In the genomic region with DNA sequence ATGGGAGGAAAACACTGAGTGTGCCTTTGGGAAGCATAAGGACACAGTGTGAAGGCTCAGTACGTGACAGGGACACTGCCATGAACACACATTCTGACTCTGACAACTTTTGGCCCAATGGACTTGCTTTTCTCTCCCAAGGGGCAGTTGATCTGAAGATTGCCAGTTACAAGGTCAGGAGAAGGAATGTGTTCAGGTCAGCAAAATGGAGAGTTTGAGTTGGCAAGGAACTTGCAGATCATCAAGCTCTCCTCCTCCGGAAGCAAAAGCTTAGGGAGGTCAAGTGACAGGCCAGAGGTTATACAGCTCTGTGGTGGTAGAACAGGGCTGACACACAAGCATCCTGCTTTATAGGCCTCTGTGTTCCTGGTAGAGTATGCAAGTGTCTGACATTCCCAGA, we compare ENCODE assay signal across 13 mouse cellular contexts. TPM values are rescaled to one million over a fixed set of nuclear protein-coding genes. Genes with fewer than 3 reads are reported as not detected.
A peak's percentile ranks its signal among the peaks of the same experiment; 100 is the strongest.
DNase-seq lines count a peak whose midpoint lies in the region; ATAC-seq and TF ChIP-seq lines count a peak whose summit lies in the region.
"Had no signal": no experiment of that assay in that cellular context is flagged by ENCODE, and none has a peak within 500 bp of the region (broad histone marks: within the 10 kb centered on the region; RNA-seq: fewer than 3 reads in every experiment).

No protein-coding gene starts in this region.

- DNase-seq in heart, postnatal 10 days = no peak
- DNase-seq in kidney, adult 18-20 months = peak; percentile 45
- DNase-seq in midbrain, embryonic 14.5 days = no peak
- DNase-seq in forebrain, embryonic 14.5 days (ENCODE audit: low spot score) = no peak
- DNase-seq: embryo, embryonic 11 days; gastrocnemius, postnatal 10 days had no signal

- no peak overlapping the region for H3K9ac ChIP-seq in heart, embryonic 12.5 days
- H3K9ac ChIP-seq in liver, embryonic 16.5 days (ENCODE audit: low read depth, low read length) = no peak overlapping the region
- H3K9ac ChIP-seq in midbrain, embryonic 14.5 days (replicated peaks; ENCODE audit: low read length) = no peak overlapping the region
- H3K9ac ChIP-seq in forebrain, embryonic 14.5 days (ENCODE audit: low read length) = no peak overlapping the region
- H3K9ac ChIP-seq: forebrain, embryonic 12.5 days; midbrain, embryonic 13.5 days; neural tube, embryonic 15.5 days had no signal

- H3K4me2 ChIP-seq in heart, embryonic 12.5 days = no peak overlapping the region
- no peak overlapping the region for H3K4me2 ChIP-seq in liver, embryonic 16.5 days (ENCODE audit: low read depth, low read length)
- H3K4me2 ChIP-seq in midbrain, embryonic 14.5 days (ENCODE audit: low read length) = no peak overlapping the region
- H3K4me2 ChIP-seq in forebrain, embryonic 14.5 days (ENCODE audit: low read length) = no peak overlapping the region
- H3K4me2 ChIP-seq: forebrain, embryonic 12.5 days; midbrain, embryonic 13.5 days; neural tube, embryonic 15.5 days had no signal

- WGBS in heart, embryonic 12.5 days = 45% methylated on average over 2 of the region's 2 CpGs
- 57% methylated on average over 2 of the region's 2 CpGs for WGBS in liver, embryonic 16.5 days (ENCODE audit: insufficient replicate concordance)
- WGBS in midbrain, embryonic 14.5 days = 84% methylated on average over 2 of the region's 2 CpGs
- 79% methylated on average over 2 of the region's 2 CpGs for WGBS in forebrain, embryonic 14.5 days

- H3K9me3 ChIP-seq in heart, embryonic 12.5 days (replicated peaks) = 0 out of 2 replicates have a peak, but pooled peaks cover 4% of the 10 kb centered on the region
- no peaks in the 10 kb centered on the region for H3K9me3 ChIP-seq in liver, embryonic 16.5 days (replicated peaks; ENCODE audit: control insufficient read depth, low read length)
- H3K9me3 ChIP-seq in midbrain, embryonic 14.5 days (ENCODE audit: control insufficient read depth, low read length) = no peaks in the 10 kb centered on the region
- H3K9me3 ChIP-seq in forebrain, embryonic 14.5 days (replicated peaks; ENCODE audit: control insufficient read depth, low read length) = no peaks in the 10 kb centered on the region
- H3K9me3 ChIP-seq: forebrain, embryonic 12.5 days; limb, embryonic 10.5 days; midbrain, embryonic 13.5 days; neural tube, embryonic 15.5 days had no signal

- no peak for TF ChIP-seq POLR2A in cortical plate, adult 2 months (IDR thresholded peaks at IDR 0.05; ENCODE audit: extremely low read depth, insufficient read depth, low read length)

- 0 out of 2 replicates have a peak, but pooled peaks have one; percentile 45 for ATAC-seq in heart, embryonic 12.5 days (ENCODE audit: insufficient number of reproducible peaks, low FRiP score)
- peak; percentile 43 for ATAC-seq in liver, embryonic 16.5 days (ENCODE audit: low read depth)
- no peak for ATAC-seq in midbrain, embryonic 14.5 days (ENCODE audit: low FRiP score, low TSS enrichment)
- no peak for ATAC-seq in forebrain, embryonic 14.5 days
- ATAC-seq: midbrain, embryonic 13.5 days had no signal

- peaks cover 13% of the 10 kb centered on the region for H3K4me1 ChIP-seq in heart, embryonic 12.5 days (replicated peaks)
- H3K4me1 ChIP-seq in cortical plate, adult 2 months (ENCODE audit: control insufficient read depth, insufficient read depth, low read length) = no peaks in the 10 kb centered on the region
- no peaks in the 10 kb centered on the region for H3K4me1 ChIP-seq in liver, embryonic 16.5 days (ENCODE audit: control insufficient read depth, low read depth, low read length)
- no peaks in the 10 kb centered on the region for H3K4me1 ChIP-seq in midbrain, embryonic 14.5 days (ENCODE audit: control insufficient read depth, insufficient read depth, low read length)
- H3K4me1 ChIP-seq in forebrain, embryonic 14.5 days (ENCODE audit: control insufficient read depth, insufficient read depth, low read length) = no peaks in the 10 kb centered on the region
- H3K4me1 ChIP-seq: forebrain, embryonic 12.5 days; midbrain, embryonic 13.5 days; neural tube, embryonic 15.5 days had no signal

- no peak overlapping the region for H3K4me3 ChIP-seq in heart, embryonic 12.5 days
- no peak overlapping the region for H3K4me3 ChIP-seq in cortical plate, adult 2 months (ENCODE audit: insufficient read depth, low read length)
- no peak overlapping the region for H3K4me3 ChIP-seq in liver, embryonic 16.5 days (ENCODE audit: low read depth, low read length)
- no peak overlapping the region for H3K4me3 ChIP-seq in midbrain, embryonic 14.5 days (replicated peaks; ENCODE audit: low read depth, low read length)
- no peak overlapping the region for H3K4me3 ChIP-seq in forebrain, embryonic 14.5 days (ENCODE audit: low read depth, low read length)
- H3K4me3 ChIP-seq: forebrain, embryonic 12.5 days; limb, embryonic 10.5 days; midbrain, embryonic 13.5 days; neural tube, embryonic 15.5 days had no signal

- H3K27ac ChIP-seq in heart, embryonic 12.5 days (ENCODE audit: poor library complexity, severe bottlenecking) = no peak overlapping the region
- peak overlapping the region; percentile 81 for H3K27ac ChIP-seq in cortical plate, adult 2 months (ENCODE audit: insufficient read depth, low read length)
- peak overlapping the region; percentile 34 for H3K27ac ChIP-seq in liver, embryonic 16.5 days (ENCODE audit: low read length)
- no peak overlapping the region for H3K27ac ChIP-seq in midbrain, embryonic 14.5 days (replicated peaks; ENCODE audit: low read depth, low read length)
- H3K27ac ChIP-seq in forebrain, embryonic 14.5 days (ENCODE audit: low read depth, low read length) = no peak overlapping the region
- H3K27ac ChIP-seq: forebrain, embryonic 12.5 days; limb, embryonic 10.5 days; midbrain, embryonic 13.5 days; neural tube, embryonic 15.5 days had no signal

- no peaks in the 10 kb centered on the region for H3K27me3 ChIP-seq in heart, embryonic 12.5 days (replicated peaks)
- H3K27me3 ChIP-seq in liver, embryonic 16.5 days (ENCODE audit: control insufficient read depth, insufficient read depth, low read depth, low read length) = no peaks in the 10 kb centered on the region
- no peaks in the 10 kb centered on the region for H3K27me3 ChIP-seq in midbrain, embryonic 14.5 days (ENCODE audit: control insufficient read depth, insufficient read depth, low read length)
- H3K27me3 ChIP-seq in forebrain, embryonic 14.5 days (replicated peaks; ENCODE audit: control insufficient read depth, insufficient read depth, low read length) = no peaks in the 10 kb centered on the region
- H3K27me3 ChIP-seq: neural tube, embryonic 15.5 days had no signal

- H3K36me3 ChIP-seq in heart, embryonic 12.5 days = peaks cover 2% of the 10 kb centered on the region; the same call in 1 of the 2 replicates
- H3K36me3 ChIP-seq in liver, embryonic 16.5 days (ENCODE audit: control insufficient read depth, insufficient read depth) = no peaks in the 10 kb centered on the region
- no peaks in the 10 kb centered on the region for H3K36me3 ChIP-seq in midbrain, embryonic 14.5 days (ENCODE audit: control insufficient read depth, insufficient read depth, low read length)
- H3K36me3 ChIP-seq in forebrain, embryonic 14.5 days (ENCODE audit: control insufficient read depth, insufficient read depth, low read length) = no peaks in the 10 kb centered on the region
- H3K36me3 ChIP-seq: forebrain, embryonic 12.5 days; limb, embryonic 10.5 days; midbrain, embryonic 13.5 days; neural tube, embryonic 15.5 days had no signal

- intact Hi-C loops in heart, postnatal 10 days (cut with DNase I) = no loop called here

- TF ChIP-seq CTCF in cortical plate, adult 2 months (IDR thresholded peaks at IDR 0.05; ENCODE audit: extremely low read depth, insufficient read depth, low read length) = no peak

RNA-seq across cellular contexts. Expression of gene Ets1, which starts 21.1 kb away (rescaled TPM):
- polyA plus RNA-seq in heart, embryonic 12.5 days (2016; fragmentation: Nextera tagmentation; extraction: Ambion mirVana) = 65.6 and 68.1 TPM in 2 replicates
- 100 to 1,000 TPM; 119 to 154 TPM for total RNA-seq in heart, postnatal 10 days (2021)
- polyA plus RNA-seq in cortical plate, adult 2 months (2012; rRNA removed) = 7.7 and 8.9 TPM in 2 replicates
- 15.9 and 16.5 TPM in 2 replicates for polyA plus RNA-seq in liver, embryonic 16.5 days (2015; fragmentation: Nextera tagmentation; extraction: Ambion mirVana)
- polyA plus RNA-seq in midbrain, embryonic 14.5 days (2014; fragmentation: Nextera tagmentation; extraction: Ambion mirVana) = 8.3 and 19.6 TPM in 2 replicates
- 14.5 and 18.1 TPM in 2 replicates for polyA plus RNA-seq in forebrain, embryonic 14.5 days (2014; fragmentation: Nextera tagmentation; extraction: Ambion mirVana)

Comparison
In these comparisons a context has a peak if more than half of its experiments do, and no peak if none do; other contexts are left out.
1. ATAC-seq: peak in heart, embryonic 12.5 days (single experiment) and liver, embryonic 16.5 days (single experiment); none in midbrain, embryonic 14.5 days (single experiment) and forebrain, embryonic 14.5 days (single experiment).
2. H3K27ac ChIP-seq: peak in cortical plate, adult 2 months (single experiment) and liver, embryonic 16.5 days (single experiment); none in heart, embryonic 12.5 days (single experiment), midbrain, embryonic 14.5 days (single experiment) and forebrain, embryonic 14.5 days (single experiment).